Mouse (Mus musculus) ES-Bruce4 (cell line): ENCODE measurements at regions not wholly inside any gene's neighbourhood (a gene's known extent, or its start where the extent isn't known, plus 50 kb on each side); places are given as distances from the start of the nearest gene placed in this dataset.

Source experiments
- CTCF ChIP-seq: IDR thresholded peaks from one replicate; pipeline ENCODE4 v1.8.1; 2011; ENCODE audit warnings: low read depth, low read length
- EP300 ChIP-seq: IDR thresholded peaks from 2 replicates; pipeline ENCODE4 v1.6.1; 2011; ENCODE audit warnings: low read depth, low read length; ENCODE audit not compliant: insufficient read depth
- POLR2A ChIP-seq: IDR thresholded peaks from one replicate; pipeline ENCODE4 v1.8.1; 2011; ENCODE audit warnings: low read length; ENCODE audit not compliant: insufficient read depth

- TF ChIP-seq EP300 (no peak), CTCF (no peak), POLR2A (no peak)
These were observed 2081.0 kb downstream of the A830018L16Rik start for GRCm38 (mm10) chr1:13494727-13495404.
